Mouse (Mus musculus): Measurements from ENCODE around the gene Ep400. TPM values are rescaled to one million over a fixed set of nuclear protein-coding genes. Genes with fewer than 3 reads are reported as not detected.
A peak's percentile ranks its signal among the peaks of the same experiment; 100 is the strongest.
"Not testable (repeated sequence)": the region's sequence is repeated elsewhere in the genome, so short reads cannot be mapped to it uniquely, and the experiment has no call there.

Gene Ep400
- polyA plus RNA-seq, 1 experiment, result 13.7 TPM

DNA sequence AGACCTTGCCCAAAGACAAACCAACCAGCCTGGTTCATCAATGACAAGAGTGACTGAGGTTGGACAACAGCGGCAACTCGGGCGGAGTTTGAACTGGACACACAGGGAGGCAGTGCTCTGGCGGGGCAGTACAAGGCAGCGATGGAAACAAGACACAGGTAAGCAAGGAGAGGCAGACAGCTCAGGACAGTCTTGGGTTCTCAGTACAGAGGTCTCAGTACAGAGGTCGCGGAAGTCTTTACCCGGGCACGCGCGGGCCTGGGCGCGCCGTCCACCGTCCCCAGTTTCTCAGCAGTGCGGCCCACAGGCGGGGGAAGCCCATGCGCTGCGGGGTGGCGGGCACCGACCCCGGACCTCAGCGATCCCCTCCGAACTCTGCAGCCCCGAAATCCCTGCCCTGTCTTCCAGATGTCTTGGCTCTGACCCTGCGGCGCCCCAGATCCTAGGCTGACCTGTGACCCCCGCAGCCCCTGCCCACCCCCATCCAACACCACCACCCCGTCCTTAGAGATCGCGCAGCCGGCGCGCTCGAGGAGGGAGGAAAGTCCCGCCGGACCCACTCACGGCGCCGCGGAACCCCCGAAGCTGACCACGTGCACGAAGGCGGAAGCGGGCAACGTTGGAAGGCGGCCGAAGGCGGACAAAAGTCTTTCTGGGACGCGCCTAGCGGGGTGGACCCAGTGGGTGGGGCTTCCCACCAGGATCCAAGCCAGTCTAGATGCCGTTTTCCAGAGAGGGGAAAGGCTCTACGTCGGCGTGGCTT is 9.7 kb upstream of the Ep400 start, which contains the start of gene Pus1:
Gene Pus1 (minus strand): TSS at position 662 of the 763 bp plus-strand sequence.
- peak; percentile 88 for DNase-seq (ENCODE audit: low spot score)

DNA sequence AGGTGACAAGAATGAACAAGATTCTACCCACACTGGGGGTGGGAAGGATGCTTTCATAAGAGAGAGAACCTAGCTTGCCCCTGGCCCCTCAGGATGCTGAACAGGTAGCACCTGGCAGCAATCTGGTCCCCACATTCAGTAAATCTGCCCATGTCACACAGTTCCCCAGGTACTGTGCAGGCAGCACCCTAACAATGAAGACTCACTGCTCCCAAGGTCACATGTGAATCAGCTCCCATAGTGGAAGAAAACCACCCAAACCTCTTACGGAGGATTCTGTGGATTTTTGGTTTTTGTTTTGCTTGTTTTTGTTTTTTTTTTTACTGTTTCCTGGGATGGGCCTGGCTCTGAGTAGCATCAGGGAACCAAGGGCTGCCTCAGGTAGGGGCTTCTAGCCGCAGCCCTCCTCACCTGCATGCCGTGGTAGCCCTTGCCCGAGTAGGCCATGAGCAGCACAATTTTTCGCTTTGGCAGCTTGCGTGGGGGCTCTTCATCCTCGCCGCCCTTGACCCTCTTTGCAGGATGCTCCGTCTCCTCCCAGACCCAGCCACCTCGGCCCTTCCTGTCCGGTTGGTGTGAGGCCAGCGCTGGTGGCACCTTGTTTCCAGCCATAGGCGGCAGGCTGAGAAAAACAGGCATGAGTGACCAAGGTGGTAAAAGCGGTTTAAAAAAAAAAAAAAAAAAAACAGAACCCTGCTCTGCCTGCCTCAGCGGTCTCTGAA is 8.9 kb upstream of the Ep400 start:
- no peak for DNase-seq (ENCODE audit: low spot score)

DNA sequence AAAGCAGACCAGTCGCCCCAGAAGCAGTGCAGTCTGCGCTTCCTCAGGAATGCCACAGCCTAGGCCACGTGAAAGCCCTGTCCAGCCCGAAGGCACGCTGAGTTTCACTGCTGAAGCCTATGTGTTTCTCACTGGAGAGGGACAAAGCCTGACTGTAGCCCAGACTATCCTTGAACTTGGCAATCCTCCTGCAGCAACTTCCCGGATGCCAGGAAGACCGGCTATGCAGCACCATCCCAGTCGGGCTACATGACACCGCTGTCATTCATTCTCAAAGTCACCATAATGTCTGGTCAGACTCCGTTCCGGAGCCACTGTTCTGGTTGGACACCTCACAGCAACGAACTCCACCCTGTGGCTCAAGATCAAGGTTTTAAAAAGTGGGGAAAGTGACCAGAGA is 7.7 kb upstream of the Ep400 start:
- no peak for DNase-seq (ENCODE audit: low spot score)

DNA sequence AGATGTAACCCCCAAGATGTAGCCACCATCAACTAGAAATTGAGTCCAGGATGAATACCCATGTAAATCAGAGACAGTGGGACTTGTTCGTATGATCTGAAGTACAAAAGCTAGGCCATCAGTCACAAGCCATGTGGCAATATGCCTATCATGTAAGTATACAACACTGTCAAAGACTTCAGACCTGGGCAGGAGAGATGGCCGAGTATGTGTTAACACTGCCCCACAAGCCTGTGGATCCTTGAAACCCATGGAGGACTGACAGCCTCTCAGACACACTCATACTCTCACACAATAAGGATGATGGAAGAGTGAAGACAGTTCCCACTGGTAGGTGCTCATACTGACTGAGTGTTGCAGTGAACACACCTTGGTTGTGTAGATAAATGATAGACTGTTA is 5.6 kb upstream of the Ep400 start:
- DNase-seq (ENCODE audit: low spot score), result no peak

DNA sequence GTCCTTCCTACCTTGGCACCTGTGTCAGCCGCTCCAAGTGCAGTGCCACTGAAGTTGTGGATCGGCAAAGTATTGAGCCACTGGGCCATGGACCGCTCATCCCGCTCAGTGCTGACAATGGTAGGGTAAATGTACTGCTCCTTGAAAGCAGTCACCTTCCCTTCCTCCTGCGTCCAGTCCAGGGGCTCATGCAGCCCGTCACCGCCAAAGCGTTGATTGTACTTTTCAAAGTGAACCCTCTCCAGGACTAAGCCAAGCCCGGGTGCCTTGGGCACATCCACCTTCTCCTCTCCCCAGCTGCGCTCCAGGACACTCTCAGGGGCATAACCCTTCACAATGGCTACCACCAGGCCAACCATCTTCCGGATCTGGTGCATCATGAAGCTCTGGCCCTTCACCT is 4.0 kb upstream of the Ep400 start:
- DNase-seq (ENCODE audit: low spot score), result no peak

DNA sequence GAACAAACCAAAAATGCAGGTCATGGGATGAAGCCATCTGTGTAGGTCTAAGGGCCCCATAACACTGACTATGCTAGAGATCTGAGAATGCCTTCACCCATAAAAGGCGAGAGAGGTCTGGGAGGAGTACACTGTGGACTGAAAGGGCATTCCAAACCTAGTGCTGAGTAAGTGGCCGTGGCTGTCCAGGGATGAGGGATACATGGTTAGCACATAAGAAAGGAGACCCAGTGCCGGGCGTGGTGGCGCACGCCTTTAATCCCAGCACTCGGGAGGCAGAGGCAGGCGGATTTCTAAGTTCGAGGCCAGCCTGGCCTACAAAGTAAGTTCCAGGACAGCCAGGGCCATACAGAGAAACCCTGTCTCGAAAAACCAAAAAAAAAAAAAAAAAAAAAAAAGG is 2.4 kb upstream of the Ep400 start:
- not testable (repeated sequence) for DNase-seq (ENCODE audit: low spot score)

DNA sequence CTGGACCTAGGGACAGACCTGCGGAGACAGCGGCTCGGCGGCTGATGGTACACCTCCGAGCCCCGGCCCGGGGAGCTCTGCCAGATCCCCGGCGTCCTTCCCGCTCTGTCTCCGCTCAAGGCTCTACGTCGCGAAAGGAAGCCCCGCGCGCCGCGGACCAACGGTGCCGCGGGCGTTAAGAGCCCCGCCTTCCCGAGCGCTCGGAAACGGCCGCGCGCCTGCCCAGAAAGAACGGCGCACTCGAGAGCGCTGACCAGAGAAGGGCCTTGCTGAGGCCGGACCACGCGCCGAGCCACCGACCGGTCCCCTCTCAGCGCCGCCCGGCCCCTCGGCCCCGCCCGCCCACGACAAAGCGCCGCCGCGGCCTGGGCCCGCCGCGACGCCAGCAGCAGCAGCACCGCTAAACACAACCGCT is 479 bp downstream of the Ep400 start:
- no peak for DNase-seq (ENCODE audit: low spot score)

DNA sequence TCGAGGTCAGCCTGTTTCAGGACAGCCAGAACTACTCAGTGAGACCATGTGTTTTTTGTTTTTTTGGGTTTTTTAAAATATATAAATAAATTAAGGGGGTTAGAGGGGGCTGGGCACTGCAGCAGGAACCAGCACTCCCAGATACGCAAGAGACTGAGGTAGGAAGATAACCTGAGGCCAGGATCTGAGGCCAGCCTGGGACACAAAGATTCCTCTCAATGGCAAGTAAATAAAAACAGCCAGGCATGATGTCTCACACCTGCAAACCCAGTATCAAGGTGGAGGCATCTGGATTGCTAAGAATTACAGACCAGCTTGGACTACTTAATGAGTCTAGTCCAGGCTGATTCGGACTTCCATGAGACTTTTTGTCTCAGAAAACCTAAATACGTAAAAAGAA is 1.2 kb downstream of the Ep400 start:
- no peak for DNase-seq (ENCODE audit: low spot score)

DNA sequence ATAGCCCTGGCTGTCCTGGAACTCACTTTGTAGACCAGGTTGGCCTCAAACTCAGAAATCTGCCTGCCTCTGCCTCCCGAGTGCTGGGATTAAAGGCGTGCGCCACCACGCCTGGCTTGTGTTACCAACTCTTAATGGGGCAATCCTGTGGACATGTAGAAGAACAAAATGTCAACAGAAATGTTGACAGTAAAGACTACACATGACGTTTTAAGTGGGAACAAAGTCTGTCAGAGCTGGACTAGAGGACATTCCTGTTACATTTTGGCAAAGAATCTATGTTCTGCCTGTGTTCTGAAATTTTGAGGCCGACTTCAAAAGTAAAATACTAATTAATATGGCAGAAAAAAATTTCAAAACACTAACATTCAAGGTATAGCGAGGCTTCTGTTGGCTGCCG is 6.6 kb downstream of the Ep400 start:
- no peak for DNase-seq (ENCODE audit: low spot score)

DNA sequence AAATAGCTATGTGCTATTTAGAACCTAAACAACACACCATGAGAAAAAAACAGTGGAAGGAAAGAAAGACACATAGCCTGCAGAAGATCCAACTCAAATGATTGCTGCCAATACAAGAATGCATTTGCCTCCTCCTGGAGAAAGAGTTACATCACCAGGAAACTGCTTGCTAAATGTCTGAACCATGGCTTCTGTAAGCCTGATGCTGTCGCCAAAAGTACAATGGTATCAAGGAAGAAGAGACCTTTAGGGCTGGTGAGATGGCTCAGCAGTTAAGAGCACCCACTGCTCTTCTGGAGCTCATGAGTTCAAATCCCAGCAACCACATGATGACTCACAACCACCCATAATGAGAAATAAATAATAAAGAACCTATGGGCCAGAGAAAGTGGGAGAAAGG is 25.5 kb downstream of the Ep400 start:
- no peak for DNase-seq (ENCODE audit: low spot score)

DNA sequence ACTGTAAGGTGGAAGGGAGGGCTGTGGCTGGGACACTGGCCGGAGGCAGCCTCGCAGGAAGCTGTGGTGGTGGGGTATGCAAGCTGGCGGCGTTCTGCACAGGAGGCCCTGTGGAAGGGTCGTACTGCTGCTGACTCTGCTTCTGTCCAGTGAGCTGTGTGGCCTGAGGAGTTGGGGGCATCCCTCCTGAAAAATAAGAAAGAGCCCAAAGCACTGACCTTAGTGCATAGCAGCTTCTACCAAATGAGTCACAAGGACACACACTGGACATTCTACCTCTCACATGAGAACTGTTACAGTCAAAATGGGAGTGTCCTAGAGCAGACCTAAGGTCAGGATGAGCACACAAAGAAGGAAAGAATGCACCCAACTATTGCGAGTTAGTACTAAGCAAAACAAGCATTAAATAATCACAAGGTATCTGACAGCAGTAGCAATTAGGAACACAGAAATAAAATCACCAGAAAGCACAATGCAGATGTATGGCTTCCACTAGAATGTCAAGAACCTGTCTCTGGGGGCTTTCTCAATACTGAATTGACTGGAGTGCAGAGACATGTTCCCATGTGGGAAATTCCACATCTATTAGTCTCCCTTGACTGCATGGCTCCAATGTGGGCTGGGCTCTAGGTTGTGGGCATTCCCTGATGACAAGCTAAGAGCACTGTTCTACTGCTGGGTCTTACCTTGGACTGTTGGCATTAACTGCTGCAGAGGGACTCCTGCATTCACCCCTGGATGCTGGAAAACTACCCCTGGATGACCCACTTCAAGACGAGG is 30.8 kb downstream of the Ep400 start:
- no peak for DNase-seq (ENCODE audit: low spot score)

DNA sequence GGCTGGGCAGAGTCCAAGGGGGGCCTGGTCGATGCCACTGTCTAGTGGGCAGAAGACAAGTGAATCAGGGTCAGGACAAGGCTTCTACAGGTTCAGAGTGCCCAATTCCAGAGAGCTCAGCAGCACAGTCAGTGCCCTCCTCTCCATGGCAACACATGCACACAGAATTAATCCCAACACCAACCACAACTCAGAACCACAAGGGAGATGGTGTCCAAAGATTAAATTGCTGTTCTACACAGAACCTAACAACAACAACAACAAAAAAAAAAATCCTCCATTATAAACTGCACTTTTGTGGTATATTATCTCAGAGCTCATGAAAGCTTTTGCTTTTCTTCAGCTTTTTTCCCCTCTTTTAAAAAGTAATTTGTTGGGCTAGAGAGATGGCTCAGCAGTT is 34.9 kb downstream of the Ep400 start:
- DNase-seq (ENCODE audit: low spot score), result no peak

DNA sequence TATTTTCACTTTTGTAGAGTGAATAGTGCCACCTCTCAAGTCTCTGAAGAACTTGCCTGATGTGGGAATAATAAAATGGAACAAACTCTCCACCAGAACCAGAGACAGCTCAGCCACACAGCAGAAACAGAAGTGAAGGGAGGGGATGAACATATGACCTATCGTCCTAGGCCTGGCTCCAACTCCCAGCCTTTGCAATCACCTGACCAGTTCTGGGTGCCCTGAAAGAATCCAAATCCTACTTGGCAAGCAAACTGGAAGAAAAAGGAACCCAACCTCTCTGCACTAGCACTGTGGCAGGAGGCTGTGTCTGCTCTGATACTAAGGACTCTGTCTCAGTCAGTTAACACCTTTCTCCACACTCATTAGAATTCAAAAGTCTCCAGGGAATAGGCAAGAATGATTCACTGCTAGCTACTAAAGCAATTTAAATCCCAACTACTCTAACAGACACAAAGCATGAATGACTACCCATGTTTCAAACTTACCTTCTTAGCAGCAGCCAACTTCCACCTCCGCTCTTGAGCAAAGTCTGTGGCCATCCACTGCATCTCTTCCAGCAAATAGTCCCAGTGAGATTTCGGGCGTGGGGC is 37.2 kb downstream of the Ep400 start:
- no peak for DNase-seq (ENCODE audit: low spot score)

DNA sequence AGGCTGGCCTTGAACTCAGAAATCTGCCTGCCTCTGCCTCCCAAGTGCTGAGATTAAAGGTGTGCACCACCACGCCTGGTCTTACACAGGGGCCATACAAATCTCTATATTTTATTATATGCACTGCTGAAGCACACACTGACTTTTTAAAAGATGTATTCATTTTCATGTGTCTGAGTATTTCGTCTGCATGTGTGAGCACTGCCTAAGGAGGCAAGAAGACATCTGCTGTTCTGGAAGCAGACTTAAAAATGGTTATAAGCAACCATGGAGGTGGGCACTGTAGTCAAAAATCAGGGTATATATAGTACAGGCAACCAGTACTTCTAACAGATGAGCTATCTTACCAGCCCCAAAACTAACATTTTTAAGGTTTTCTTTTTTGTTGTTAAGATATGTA is 39.3 kb downstream of the Ep400 start:
- DNase-seq (ENCODE audit: low spot score), result no peak

DNA sequence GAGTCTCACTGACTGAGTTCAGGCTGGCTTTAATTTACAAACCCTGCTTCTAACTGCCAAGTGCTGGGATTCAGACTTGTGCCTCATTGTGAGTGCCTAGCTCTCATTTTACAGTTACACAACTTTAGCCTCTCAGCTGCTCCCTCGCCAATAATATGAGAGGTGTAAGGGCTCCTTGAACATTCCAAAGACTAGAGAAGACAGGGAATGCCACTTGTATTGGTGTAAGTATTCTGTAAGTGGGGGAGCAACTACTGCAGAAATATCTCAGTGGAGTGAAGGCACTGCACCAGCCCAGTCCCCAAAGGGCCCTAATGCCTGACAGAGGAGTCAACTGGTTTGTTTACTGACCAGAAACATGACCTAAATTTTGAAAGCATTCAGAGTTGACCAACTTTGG is 42.7 kb downstream of the Ep400 start:
- no peak for DNase-seq (ENCODE audit: low spot score)

DNA sequence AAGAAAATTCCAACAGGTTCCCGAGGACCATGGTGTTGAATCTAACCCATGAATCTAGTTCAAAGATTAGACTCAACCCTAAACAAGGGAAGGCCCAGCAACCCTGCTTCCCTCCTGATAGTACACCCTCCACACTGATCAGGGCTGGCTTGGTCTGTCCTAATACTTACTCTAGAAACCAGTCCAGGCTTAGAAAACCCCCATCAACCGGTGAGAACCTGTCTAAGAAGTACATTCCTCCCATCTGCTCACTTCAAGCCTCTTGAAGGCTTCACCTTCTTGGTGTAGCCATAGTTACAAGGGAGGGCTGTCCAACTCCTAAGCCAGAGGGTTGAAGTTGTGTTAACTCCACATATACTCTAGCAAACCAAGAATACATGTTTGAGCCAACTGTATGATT is 47.0 kb downstream of the Ep400 start:
- no peak for DNase-seq (ENCODE audit: low spot score)

DNA sequence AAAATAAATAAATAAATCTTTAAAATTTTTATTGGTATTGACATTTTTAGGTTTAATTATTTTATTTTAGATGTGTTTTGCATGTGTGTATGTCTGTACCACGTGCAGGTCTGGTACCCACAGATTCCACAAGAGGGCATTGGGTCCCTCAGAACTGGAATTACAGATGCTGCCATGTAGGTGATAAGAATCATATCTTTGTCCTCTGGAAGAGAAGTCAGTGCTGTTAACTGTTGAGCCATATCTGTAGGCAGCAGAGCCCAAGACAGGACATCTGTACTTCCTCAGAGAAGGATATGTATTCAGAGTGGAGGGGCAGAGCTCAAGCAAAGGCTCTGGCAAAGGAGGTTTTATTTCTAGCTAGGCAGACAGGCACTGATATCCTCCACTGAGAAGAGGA is 49.1 kb downstream of the Ep400 start:
- DNase-seq (ENCODE audit: low spot score), result not testable (repeated sequence)

DNA sequence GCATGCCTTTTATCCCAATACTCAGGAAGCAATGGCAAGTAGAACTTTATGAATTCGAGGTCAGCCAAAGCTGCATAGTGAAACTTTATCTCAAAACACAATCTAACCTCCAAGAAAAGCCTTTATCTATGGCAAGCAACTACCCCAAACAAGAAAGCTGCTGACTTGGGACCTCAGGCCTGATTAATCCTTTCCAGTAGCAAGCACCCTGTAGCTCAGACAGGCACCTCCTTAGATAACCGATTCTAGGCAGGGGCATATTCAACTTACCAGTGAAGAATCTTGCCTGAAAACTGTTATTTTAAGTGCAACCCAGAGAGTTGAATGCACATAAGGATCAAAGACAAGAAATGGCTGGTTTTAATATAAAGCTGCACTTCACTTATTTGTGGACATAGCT is 59.1 kb downstream of the Ep400 start:
- DNase-seq (ENCODE audit: low spot score), result no peak

DNA sequence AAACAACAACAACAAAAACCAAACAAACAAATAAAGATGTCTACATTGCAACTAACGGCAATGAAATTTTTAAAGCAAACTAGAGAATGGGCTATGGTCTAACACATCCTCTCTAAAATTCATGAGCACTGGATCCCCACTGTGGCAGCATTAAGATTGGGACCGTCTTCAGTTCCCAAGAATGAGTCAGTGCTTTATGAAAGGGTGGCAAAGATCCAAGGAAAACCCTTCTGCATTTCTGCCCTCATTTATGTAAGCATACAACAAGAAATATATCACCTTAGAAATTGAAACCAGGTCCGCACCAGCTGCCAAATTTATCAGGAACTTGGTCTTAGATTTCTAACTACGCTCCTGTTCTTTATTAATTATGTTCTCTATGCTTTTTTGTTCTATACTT is 61.3 kb downstream of the Ep400 start:
- DNase-seq (ENCODE audit: low spot score), result no peak

DNA sequence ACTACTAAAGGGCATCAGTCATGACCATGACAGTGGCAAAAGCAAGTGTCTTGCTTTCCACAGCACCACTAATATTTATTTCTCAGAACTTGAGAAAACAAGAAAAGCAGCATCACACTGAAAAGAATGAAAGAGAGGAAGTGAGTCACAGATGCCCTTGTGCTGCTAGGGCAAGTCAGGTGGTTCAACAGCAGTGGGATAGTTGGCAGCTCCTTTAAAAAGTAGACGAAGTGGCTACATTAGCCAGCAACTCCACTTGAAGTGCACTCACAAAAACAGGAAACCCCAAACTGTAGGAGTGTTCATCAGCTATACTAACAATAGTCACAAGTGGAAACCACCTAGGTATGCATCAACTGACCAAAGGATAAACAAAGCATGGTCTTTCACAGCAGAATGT is 66.5 kb downstream of the Ep400 start:
- no peak for DNase-seq (ENCODE audit: low spot score)

DNA sequence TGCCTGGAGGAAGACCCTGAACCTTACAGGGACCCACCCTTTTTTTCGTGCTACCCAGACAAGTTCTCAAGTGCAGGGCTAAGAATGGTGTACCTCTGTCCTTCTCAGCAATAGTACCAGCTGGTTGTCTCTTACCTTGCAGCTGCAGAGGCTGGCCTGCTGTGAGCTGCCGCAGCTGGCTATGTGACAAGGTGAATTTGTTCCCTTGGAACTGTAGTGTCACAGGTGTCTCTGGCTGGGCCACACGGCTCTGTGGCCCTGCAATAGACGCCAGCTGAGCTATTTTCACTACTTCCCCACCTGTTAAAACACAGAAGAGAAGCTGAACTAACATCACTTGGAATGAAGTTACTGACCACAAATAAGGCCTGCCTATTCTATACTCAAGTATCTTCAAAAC is 71.9 kb downstream of the Ep400 start:
- no peak for DNase-seq (ENCODE audit: low spot score)

DNA sequence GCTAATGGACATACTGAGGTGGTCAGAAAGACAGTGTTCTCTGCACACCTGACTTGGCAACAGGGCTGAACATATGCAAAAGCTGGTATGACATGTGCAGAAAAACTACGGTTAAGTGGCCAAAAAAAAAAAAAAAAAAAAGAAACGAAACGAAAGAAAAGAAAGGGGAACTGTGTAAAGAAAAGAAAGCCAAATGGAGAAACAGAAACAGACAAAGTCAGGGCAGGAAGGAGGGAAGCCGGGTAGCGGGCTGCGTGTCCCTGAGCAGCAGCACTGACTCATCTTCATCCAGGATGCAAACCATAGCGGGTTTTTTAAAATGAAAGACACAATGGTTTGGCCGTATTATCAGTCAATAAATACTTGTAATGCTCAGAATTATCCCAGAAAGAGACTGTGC is 88.5 kb downstream of the Ep400 start:
- DNase-seq (ENCODE audit: low spot score), result no peak
